Mouse (Mus musculus) ES-E14 (cell line): Measurements from ENCODE around the gene Sirt4. TPM values are rescaled to one million over a fixed set of nuclear protein-coding genes. Genes with fewer than 3 reads are reported as not detected.

Source experiments
- DNase-seq: peaks from one replicate; pipeline ENCODE4 v3.0.0-alpha.2; 2013; ENCODE audit warnings: low read depth, low spot score
- H3K27ac ChIP-seq: 2 replicates; pipeline ENCODE4 v1.5.1; 2012; ENCODE audit warnings: low read depth, mild to moderate bottlenecking, low read length, moderate library complexity, mixed read lengths; ENCODE audit not compliant: poor library complexity, insufficient read depth, severe bottlenecking
- H3K36me3 ChIP-seq: 2 replicates; pipeline ENCODE4 v1.6.1; 2012; ENCODE audit warnings: mild to moderate bottlenecking, low read length, moderate library complexity, mixed read lengths; ENCODE audit not compliant: control insufficient read depth, poor library complexity, insufficient read depth, severe bottlenecking
- H3K4me1 ChIP-seq, 2 experiments: fragments of 150-350 bp in 1 of 2; sonication (generic) in 1 of 2; 2 replicates each; pipeline ENCODE4 v1.6.1; 2012; ENCODE audit warnings: low read length in 2 of 2, mild to moderate bottlenecking in 1 of 2, mixed read lengths in 1 of 2; ENCODE audit not compliant: control insufficient read depth in 2 of 2, insufficient read depth in 2 of 2, poor library complexity in 1 of 2
- H3K4me3 ChIP-seq, 2 experiments: fragments of 150-350 bp in 1 of 2; sonication (generic) in 1 of 2; 2 replicates each; pipeline ENCODE4 v1.5.1; 2012; ENCODE audit warnings: low read length in 2 of 2, low read depth in 1 of 2, mild to moderate bottlenecking in 1 of 2, mixed read lengths in 1 of 2; ENCODE audit not compliant: insufficient read depth in 1 of 2, poor library complexity in 1 of 2, severe bottlenecking in 1 of 2
- H3K9ac ChIP-seq: 2 replicates; pipeline ENCODE4 v1.6.1; 2012; ENCODE audit warnings: low read depth, mild to moderate bottlenecking, low read length, mixed read lengths; ENCODE audit not compliant: poor library complexity, insufficient read depth, severe bottlenecking
- H3K9me3 ChIP-seq: fragments of 150-350 bp; sonication (generic); 2 replicates; pipeline ENCODE4 v1.6.1; 2012; ENCODE audit warnings: low read depth, mild to moderate bottlenecking, low read length; ENCODE audit not compliant: control insufficient read depth, insufficient read depth
- CHD2 ChIP-seq: IDR thresholded peaks from 2 replicates; pipeline ENCODE4 v1.6.1; 2014; ENCODE audit warnings: mild to moderate bottlenecking, low read depth, low read length, inconsistent platforms
- HCFC1 ChIP-seq: IDR thresholded peaks from 2 replicates; pipeline ENCODE4 v1.6.1; 2012; ENCODE audit warnings: low read length, inconsistent platforms, borderline replicate concordance; ENCODE audit not compliant: insufficient read depth
- MAFK ChIP-seq: IDR thresholded peaks from 2 replicates; pipeline ENCODE4 v1.6.1; 2014; ENCODE audit warnings: mild to moderate bottlenecking, low read depth, low read length, inconsistent platforms; ENCODE audit not compliant: insufficient read depth
- ZC3H11A ChIP-seq: IDR thresholded peaks from 2 replicates; pipeline ENCODE4 v1.6.1; 2012; ENCODE audit warnings: low read depth, mild to moderate bottlenecking, inconsistent platforms, low read length, borderline replicate concordance
- ZNF384 ChIP-seq: IDR thresholded peaks from 2 replicates; pipeline ENCODE4 v1.6.1; 2012; ENCODE audit warnings: low read depth, low read length, inconsistent platforms
- in situ Hi-C, 2 experiments: fragments of 600-800 bp; cut with MboI; formaldehyde crosslinking; loops; one replicate each; pipeline ENCODE4 v1.15.1; 2025; ENCODE audit warnings: low sequenced_read_pairs in 2 of 2, inconsistent platforms in 1 of 2; ENCODE audit not compliant: unreplicated experiment in 2 of 2
- total RNA-seq: library from RNA; depleted of rRNA; stranded (reverse); fragments of 300-350 nt; gene quantifications from 2 replicates; pipeline ENCODE4 v1.2.3, GENCODE M21; 2012; rRNA removed

Sirt4 gene
- 15.3 and 25.7 TPM in 2 replicates for total RNA-seq

DNA sequence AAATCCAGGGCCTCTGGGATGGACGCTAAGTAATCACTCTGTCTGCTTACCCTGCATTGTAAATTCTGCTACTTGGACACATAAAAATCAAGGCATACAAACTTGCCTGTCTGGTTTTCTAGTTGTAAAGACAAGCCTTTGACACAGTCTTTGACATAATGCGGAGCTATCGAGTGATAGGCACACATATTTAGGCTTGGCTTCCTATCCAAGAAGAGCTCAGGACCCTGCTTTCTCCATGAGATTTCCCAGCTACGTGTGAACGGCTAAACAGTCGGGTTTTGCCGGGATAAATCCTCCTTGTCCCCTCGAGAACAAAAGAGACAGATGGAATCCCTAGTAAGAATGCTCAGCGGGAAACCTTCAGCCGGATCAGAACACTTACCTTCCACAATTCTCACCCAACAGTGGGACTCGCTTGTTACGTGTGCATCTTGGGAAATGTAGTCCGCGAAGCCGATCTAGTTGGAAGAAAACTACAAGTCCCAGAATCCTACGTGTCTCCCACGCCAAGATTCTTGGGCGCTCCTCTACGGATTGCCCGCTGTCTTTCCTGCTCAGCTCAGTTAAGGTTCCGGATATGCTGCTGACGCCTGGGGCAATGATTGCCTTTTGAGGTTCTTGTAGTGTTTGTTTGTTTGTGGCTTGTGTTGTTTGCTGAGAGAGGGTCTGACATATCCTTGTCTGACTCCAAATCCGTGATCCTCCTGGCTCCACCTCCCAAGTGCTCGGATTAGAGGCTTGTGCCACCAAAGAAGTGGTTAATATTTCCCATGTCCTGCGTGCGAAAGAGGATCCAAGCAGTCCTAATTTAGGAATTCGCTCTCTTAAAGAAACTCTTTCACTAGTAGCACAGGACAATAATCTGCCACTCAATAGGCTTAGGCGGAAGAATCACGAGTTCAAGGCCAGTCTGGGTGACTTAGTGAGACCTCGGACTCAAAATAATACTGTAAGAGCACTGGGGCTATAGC lies at the start of gene Sirt4:
Gene Sirt4 (minus strand): TSS at position 779 of the 974 bp plus-strand sequence.
- no peak for TF ChIP-seq ZC3H11A
- TF ChIP-seq CHD2: peak; percentile 27; the same call in 1 of the 2 replicates
- TF ChIP-seq HCFC1: peak; percentile 98
- Histone ChIP-seq H3K27ac (no peak within 1 kb of the TSS; the same call in 1 of the 2 replicates), H3K4me3 (peak within 1 kb of the TSS; percentile 45 to 73), H3K9me3 (no peaks in the 10 kb centered on the region), H3K9ac (peak within 1 kb of the TSS; percentile 68; the same call in 1 of the 2 replicates), H3K4me1 (peaks cover 0 to 8% of the 10 kb centered on the region in 2 experiments; a peak in 2 of 4 replicates), H3K36me3 (no peaks in the 10 kb centered on the region)
- in situ Hi-C loops: no loop called here
- DNase-seq: peak; percentile 97

DNA sequence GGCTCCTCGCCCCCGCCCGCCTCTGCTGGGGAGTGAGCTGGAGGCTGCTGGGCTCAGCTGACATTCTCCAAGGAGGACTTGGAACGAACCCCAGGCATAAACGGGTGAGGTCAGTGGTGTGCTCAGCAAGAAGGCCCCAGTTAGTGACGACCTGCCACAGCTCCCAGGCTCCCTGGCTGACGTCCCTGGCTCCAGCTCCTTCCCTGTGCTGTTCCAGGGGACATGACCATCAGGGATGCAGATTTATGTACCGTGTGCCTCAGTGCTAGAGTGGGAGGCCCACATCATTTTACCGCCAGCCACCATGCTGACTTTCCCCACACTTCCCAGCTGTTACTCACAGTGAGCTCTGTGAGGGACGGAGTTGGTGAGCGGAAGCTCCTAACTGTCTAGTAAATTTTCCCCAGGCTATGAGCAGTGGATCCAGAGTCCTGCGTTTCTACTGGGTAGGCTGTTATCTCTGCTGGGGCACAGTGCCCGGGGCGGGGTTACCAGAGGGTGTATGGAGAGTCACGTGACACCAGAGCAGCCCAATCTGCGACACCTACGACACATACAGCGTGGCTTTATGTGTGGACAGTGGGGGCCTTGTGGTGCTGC lies 47.2 kb upstream of the Sirt4 start:
- TF ChIP-seq ZNF384 (no peak), MAFK (no peak), ZC3H11A (no peak), HCFC1 (no peak), CHD2 (no peak)
- Histone ChIP-seq H3K36me3 (no peaks in the 10 kb centered on the region; the same call in 1 of the 2 replicates), H3K9me3 (no peaks in the 10 kb centered on the region), H3K4me1 (peaks cover 15 to 38% of the 10 kb centered on the region in 2 experiments; a peak in 3 of 4 replicates), H3K9ac (no peak overlapping the region), H3K27ac (no peak overlapping the region), H3K4me3 (peak overlapping the region; percentile 1 to 23; a peak in 1 of 4 replicates)
- in situ Hi-C loops: no loop called here
- DNase-seq: no peak

DNA sequence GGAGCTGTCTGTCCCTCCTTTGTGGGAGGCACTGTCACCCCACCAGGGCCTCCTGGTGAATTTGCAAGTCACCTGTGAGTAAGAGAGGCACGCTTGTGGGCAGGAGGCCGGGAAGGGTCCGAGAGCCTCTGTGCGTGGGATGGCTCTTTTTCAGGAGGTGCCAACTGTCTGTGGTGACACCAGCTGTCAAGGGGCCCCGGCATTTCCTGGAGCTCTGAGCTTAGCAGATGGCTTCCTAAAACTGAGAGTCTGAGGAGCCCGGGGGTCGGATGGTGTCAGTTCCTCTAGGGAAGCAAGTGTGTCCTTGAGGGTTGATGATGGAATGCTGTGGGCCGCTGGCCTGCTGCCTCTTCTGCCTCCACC lies 45.9 kb upstream of the Sirt4 start:
- Histone ChIP-seq H3K4me1 (peaks cover 21 to 35% of the 10 kb centered on the region in 2 experiments), H3K4me3 (no peak overlapping the region), H3K9ac (no peak overlapping the region; the same call in 1 of the 2 replicates), H3K9me3 (no peaks in the 10 kb centered on the region), H3K36me3 (no peaks in the 10 kb centered on the region; the same call in 1 of the 2 replicates), H3K27ac (no peak overlapping the region)
- in situ Hi-C loops: no loop called here
- TF ChIP-seq CHD2 (no peak), HCFC1 (no peak), ZC3H11A (no peak)
- no peak for DNase-seq

DNA sequence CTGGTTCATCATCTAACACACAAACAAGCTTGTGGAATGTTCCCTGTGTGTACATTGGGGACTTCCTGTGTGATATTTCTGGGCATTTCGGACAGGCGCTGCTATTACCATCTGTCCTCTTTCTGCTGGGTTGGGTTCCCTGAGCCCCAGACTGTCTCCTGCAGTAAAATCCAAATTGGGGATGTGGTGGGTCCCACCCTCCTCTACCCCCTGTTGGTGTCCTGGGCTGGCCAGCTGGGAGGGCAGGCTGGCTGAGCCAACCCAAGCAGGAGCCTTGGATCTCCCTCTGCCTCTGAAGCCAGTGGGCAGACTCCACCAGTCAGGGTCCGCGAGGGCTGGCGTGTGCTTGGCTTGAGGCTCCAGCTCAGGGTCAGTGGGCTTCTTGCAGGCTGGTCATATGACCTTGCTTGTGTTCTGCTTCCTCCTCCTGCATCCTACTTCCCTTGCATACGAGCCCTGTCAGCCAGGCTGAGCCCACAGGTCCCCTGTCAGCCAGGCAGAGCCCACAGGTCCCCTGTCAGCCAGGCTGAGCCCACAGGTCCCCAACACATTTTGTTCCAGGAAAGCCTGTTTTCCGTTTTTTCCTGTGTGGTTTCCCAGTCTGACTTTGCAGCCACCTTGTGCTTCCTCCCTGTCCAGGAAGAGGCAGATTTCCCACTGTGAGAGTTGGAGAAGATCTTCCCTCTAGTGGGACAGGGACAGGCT lies 45.4 kb upstream of the Sirt4 start:
- H3K9ac ChIP-seq: no peak overlapping the region; the same call in 1 of the 2 replicates
- H3K4me3 ChIP-seq: no peak overlapping the region
- H3K4me1 ChIP-seq: peaks cover 18 to 30% of the 10 kb centered on the region in 2 experiments
- in situ Hi-C loops: no loop called here
- no peaks in the 10 kb centered on the region; the same call in 1 of the 2 replicates for H3K36me3 ChIP-seq
- no peak overlapping the region for H3K27ac ChIP-seq
- no peak for TF ChIP-seq ZC3H11A
- TF ChIP-seq MAFK: no peak
- TF ChIP-seq CHD2: no peak
- no peak for TF ChIP-seq HCFC1
- TF ChIP-seq ZNF384: no peak
- no peaks in the 10 kb centered on the region for H3K9me3 ChIP-seq
- no peak for DNase-seq
